Mouse (Mus musculus) G1E (cell line): ENCODE measurements at regions not wholly inside any gene's neighbourhood (a gene's known extent, or its start where the extent isn't known, plus 50 kb on each side); places are given as distances from the start of the nearest gene placed in this dataset.

Source experiments
- ATAC-seq: 2 replicates; pipeline ENCODE4 v1.8.0; 2016; ENCODE audit warnings: mild to moderate bottlenecking; ENCODE audit not compliant: insufficient number of reproducible peaks, poor library complexity, low FRiP score, severe bottlenecking; ENCODE audit errors: extremely low read depth
- DNase-seq: peaks from one replicate; pipeline ENCODE4 v3.0.0; 2012; ENCODE audit warnings: low spot score
- H3K27me3 ChIP-seq: 2 replicates; pipeline ENCODE4 v1.6.1; 2012; ENCODE audit warnings: mild to moderate bottlenecking, low read length, inconsistent platforms; ENCODE audit not compliant: insufficient read depth
- H3K36me3 ChIP-seq: replicated peaks from 2 replicates; pipeline ENCODE3; 2012; ENCODE audit warnings: mild to moderate bottlenecking, inconsistent platforms
- H3K4me1 ChIP-seq: 2 replicates; pipeline ENCODE4 v1.6.1; 2012; ENCODE audit warnings: low read depth, low read length, inconsistent platforms, mixed read lengths; ENCODE audit not compliant: insufficient read depth
- H3K4me3 ChIP-seq: 2 replicates; pipeline ENCODE4 v1.5.1; 2012; ENCODE audit warnings: low read depth, mild to moderate bottlenecking, inconsistent platforms, low read length, moderate library complexity, mixed read lengths
- H3K9me3 ChIP-seq: replicated peaks from 2 replicates; pipeline ENCODE4 v1.6.1; 2012; ENCODE audit warnings: inconsistent platforms
- CTCF ChIP-seq: IDR thresholded peaks from 2 replicates; pipeline ENCODE4 v1.5.1; 2012; ENCODE audit warnings: low read depth, low read length, inconsistent platforms, mixed read lengths
- GATA1 ChIP-seq: IDR thresholded peaks from 2 replicates; pipeline ENCODE4 v1.6.1; 2012; ENCODE audit warnings: borderline replicate concordance, low read length, inconsistent platforms, mixed read lengths
- GATA2 ChIP-seq: IDR thresholded peaks from 2 replicates; pipeline ENCODE4 v1.6.1; 2012; ENCODE audit warnings: low read depth, low read length, inconsistent platforms, borderline replicate concordance
- POLR2AphosphoS5 ChIP-seq: IDR thresholded peaks from 2 replicates; pipeline ENCODE4 v1.6.1; 2012; ENCODE audit warnings: low read depth, low read length, inconsistent platforms; ENCODE audit not compliant: insufficient replicate concordance
- TAL1 ChIP-seq: conservative IDR thresholded peaks from 2 replicates; pipeline ENCODE4 v1.6.1; 2012; ENCODE audit warnings: low read depth, low read length, inconsistent platforms, mixed read lengths

DNA sequence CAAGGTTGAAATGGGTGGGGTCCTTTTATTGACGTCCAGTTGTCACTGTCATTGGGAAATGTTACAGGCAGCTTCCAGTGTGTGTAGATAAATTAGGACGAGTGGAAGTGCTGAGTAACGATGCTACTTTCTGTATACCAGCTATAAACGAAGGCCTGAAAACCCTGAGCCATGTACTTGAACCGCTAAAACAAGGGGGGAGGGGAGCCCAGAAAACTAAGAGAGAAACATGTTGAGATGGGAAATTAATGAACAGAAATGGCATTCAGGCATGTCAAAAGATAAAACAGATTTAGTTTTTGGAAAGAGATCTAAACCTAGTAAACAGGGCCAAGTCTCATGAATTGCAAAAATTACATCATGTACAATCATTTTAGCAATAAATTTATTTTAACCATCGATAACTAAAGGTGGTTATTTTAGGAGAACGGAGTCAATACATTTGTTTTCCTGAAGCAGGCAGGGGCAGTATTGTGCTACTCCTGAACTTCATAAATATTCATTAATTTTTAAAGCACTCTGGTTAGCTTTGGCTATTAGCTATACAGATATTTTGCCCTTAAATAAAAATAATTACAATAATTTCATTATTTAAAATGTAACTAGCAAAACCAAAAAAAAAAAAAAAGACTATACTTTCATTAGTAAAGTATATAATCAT is 92.1 kb upstream of the Ssbp2 start:
- H3K36me3 ChIP-seq, result no peaks in the 10 kb centered on the region
- ATAC-seq (no peak), DNase-seq (no peak)
- TF ChIP-seq GATA2, result no peak
- peaks cover 34% of the 10 kb centered on the region for H3K4me1 ChIP-seq
- H3K9me3 ChIP-seq, result no peaks in the 10 kb centered on the region
- H3K27me3 ChIP-seq, result no peaks in the 10 kb centered on the region
- H3K4me3 ChIP-seq, result no peak overlapping the region

- no peaks in the 10 kb centered on the region for H3K9me3 ChIP-seq
- H3K4me1 ChIP-seq, result peaks cover 35% of the 10 kb centered on the region
- DNase-seq, result no peak
- H3K27me3 ChIP-seq, result no peaks in the 10 kb centered on the region
- H3K4me3 ChIP-seq, result no peak overlapping the region
- no peaks in the 10 kb centered on the region for H3K36me3 ChIP-seq
- ATAC-seq, result no peak
- TF ChIP-seq CTCF, result no peak
- no peak for TF ChIP-seq GATA2
- no peak for TF ChIP-seq TAL1
- TF ChIP-seq GATA1, result no peak
- no peak for TF ChIP-seq POLR2AphosphoS5
Observed at GRCm38 (mm10) chr13:91368664-91369063, 91.4 kb upstream of the Ssbp2 start.

DNA sequence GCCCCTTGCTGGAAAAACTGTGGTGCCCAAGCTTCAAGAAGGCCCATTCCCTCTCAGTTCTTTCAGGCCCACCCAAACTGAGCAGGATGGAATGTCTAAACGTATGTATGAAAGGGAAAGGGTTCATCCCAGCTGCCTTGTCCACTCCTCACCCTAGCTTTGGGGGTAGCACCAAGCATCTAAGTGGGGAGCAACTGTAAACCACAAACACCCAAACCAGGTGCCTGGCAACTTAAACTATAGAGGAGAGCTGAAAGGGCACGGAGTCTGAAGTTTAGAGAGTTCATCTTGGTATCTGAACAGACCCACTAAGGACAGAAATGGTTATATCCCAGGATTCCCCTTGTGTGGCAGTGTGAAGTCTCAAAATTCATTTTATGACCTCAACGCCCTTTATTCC is 90.1 kb upstream of the Ssbp2 start:
- ATAC-seq (no peak), DNase-seq (no peak)
- H3K27me3 ChIP-seq, result no peaks in the 10 kb centered on the region
- no peak for TF ChIP-seq GATA2
- TF ChIP-seq CTCF, result no peak
- H3K36me3 ChIP-seq, result no peaks in the 10 kb centered on the region
- peak overlapping the region; percentile 71; the same call in 1 of the 2 replicates for H3K4me3 ChIP-seq
- no peaks in the 10 kb centered on the region for H3K9me3 ChIP-seq
- H3K4me1 ChIP-seq, result peaks cover 38% of the 10 kb centered on the region

DNA sequence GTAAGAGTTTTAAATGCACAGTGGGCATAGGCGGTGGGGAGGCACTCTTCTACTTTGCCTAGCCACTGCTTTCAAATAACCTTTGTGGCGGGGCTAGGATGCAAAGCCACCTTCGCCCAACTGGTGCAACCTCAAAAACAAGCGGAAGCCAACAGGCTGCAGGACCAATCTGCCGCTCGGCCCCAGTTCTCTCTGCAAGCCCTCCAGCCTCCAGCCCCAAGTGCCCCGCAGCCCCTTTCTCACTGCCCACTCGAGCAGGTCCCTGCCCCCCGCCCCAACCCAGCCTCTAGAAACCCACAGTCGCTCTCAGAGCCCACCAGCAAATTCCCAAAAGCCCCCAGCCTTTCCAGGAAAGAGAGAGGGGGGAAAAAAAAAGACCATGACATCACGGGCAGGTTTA is 89.6 kb upstream of the Ssbp2 start:
- DNase-seq (peak; percentile 22), ATAC-seq (peak; percentile 22; the same call in 1 of the 2 replicates)
- no peak for TF ChIP-seq POLR2AphosphoS5
- TF ChIP-seq GATA1, result no peak
- TF ChIP-seq TAL1, result no peak
- TF ChIP-seq GATA2, result no peak
- no peak for TF ChIP-seq CTCF
- Histone ChIP-seq H3K9me3 (no peaks in the 10 kb centered on the region), H3K4me3 (peak overlapping the region; percentile 71), H3K4me1 (peaks cover 38% of the 10 kb centered on the region), H3K27me3 (no peaks in the 10 kb centered on the region), H3K36me3 (no peaks in the 10 kb centered on the region)

GRCm38 (mm10) chr13:91370886-91371595 is 89.0 kb upstream of the Ssbp2 start:
- no peaks in the 10 kb centered on the region for H3K9me3 ChIP-seq
- ATAC-seq, result peak; percentile 90
- DNase-seq, result peak; percentile 68
- peaks cover 38% of the 10 kb centered on the region for H3K4me1 ChIP-seq
- H3K4me3 ChIP-seq, result peak overlapping the region; percentile 71
- H3K36me3 ChIP-seq, result no peaks in the 10 kb centered on the region
- TF ChIP-seq GATA2 (no peak), POLR2AphosphoS5 (no peak), CTCF (no peak), GATA1 (no peak), TAL1 (no peak)
- H3K27me3 ChIP-seq, result no peaks in the 10 kb centered on the region

DNA sequence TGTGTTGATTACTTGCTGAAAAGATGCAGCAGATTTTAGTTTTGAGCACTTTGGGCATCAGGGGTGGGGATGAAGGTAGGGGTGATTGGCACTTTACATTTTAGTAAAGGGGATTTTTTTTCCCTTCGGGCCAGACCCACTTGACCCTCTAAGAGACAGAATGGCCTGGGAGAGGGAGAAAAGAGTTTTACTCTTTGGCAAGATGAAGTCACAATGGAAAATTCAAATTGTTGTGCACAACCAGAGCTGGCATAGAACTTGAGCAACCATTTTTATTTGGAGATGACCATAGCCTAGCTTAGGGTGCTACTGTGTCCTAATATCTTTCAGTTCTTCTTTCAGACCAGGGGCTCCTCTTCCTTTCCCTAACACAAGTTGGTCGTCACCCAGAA is 88.5 kb upstream of the Ssbp2 start:
- H3K36me3 ChIP-seq, result no peaks in the 10 kb centered on the region
- H3K27me3 ChIP-seq, result no peaks in the 10 kb centered on the region
- ATAC-seq (no peak), DNase-seq (no peak)
- TF ChIP-seq POLR2AphosphoS5, result no peak
- TF ChIP-seq GATA2, result no peak
- no peak for TF ChIP-seq TAL1
- TF ChIP-seq GATA1, result no peak
- TF ChIP-seq CTCF, result no peak
- H3K4me1 ChIP-seq, result peaks cover 38% of the 10 kb centered on the region
- H3K9me3 ChIP-seq, result no peaks in the 10 kb centered on the region
- H3K4me3 ChIP-seq, result peak overlapping the region; percentile 71
